Mouse (Mus musculus) thymus, postnatal 4 days (tissue): Measurements from ENCODE around the gene Gm21983.

ENCODE experiments used
- DNase-seq: peaks from one replicate; pipeline ENCODE4 v3.0.0; 2021

Gene Gm21983

DNA sequence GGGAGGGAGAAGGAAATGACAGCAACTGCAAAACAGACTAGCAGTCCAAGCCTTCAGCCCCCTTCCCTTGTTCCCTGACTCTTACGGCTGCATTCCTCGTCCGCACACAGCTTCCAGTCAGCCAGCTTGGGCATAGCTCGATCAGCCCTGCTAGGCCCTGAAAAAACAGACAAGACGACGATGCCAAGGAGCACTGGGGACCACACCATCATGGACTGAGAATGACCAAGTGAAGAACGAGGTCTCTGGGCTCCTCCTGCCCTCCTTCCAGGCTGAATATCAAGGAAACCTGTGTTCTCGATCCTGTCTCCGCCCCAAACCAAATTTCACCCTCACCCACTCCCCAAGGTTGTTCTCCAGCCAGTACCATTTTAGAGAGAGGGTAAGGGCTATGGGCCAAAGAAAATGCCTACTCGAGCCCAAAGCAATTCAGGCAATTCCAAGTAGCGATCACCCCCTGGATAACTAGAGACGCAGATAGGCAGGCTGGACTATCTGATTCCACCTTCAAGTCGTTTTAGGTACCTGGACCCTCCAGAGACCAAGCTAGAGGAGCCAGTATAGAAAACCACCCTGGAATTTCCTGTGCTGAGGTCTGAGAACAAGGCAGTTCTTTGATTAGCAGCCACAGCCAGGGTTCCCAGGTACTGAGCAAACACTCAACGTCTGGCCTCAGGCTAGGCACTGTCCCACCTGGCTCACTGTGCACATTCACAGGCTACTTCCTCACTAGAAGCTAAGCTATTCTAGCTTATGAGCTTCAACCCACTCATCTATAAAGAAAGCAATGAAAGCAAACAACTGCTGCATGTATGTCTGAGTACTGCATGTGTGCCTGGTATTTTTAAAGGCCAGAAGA lies at the start of gene Gm21983, which contains the start of gene Mia:
Gene Gm21983 (minus strand): TSS at position 250 of the 859 bp plus-strand sequence.
Gene Mia (minus strand): TSS at position 321 of the 859 bp plus-strand sequence.
- DNase-seq = no peak

GRCm38 (mm10) chr7:27228865-27229264 lies 48.0 kb upstream of the Gm21983 start:
- no peak for DNase-seq

DNA sequence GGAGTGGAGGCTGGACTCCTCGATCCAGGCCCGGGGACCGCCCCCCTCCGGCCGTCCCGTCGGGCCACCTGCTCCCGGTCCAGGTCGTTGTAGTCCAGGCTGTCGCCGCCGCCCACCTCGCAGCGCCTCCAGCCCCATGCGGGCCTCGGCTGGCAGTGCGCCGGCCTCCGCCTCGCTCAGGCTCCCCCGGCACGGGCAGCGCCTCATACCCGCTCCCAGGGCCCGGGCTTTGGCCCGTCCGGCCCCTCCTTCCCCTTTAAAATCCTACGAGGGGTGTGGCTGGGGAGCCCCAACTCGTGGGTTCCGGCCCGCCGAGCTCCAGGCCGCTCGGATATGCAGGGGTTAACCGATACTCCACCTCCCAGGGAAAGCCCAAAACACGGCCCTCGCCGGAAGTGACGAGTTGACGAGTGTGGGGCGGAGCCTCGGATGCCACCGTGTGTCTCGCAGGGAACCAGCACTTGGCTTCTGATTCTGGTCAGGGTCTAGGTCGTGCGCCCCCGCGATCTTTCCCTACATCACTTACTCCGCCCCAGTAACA lies 47.5 kb upstream of the Gm21983 start, which contains the start of gene Itpkc:
Gene Itpkc (minus strand): TSS at position 381 of the 541 bp plus-strand sequence.
- peak; percentile 91 for DNase-seq

GRCm38 (mm10) chr7:27227676-27228075 lies 46.8 kb upstream of the Gm21983 start:
- DNase-seq = no peak

DNA sequence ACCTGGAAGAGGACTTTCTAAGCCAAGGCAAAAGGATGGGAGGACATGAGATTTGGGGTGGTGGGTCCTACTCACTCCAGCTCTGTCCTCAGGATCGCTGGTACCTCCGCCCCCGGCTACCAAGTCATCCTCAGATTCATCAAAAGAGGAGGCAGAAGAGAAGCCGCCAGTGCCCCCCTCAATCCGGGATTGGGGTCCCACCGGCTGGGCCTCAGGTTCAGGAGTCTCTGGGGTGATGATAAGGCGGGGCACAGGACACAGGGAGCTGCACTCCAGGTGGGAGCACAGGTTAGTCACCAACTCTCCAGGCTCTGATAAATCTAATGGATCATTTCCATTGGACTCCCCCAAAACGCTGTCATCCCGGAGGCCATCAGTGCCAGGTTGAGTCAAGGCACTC lies 46.4 kb upstream of the Gm21983 start:
- no peak for DNase-seq

DNA sequence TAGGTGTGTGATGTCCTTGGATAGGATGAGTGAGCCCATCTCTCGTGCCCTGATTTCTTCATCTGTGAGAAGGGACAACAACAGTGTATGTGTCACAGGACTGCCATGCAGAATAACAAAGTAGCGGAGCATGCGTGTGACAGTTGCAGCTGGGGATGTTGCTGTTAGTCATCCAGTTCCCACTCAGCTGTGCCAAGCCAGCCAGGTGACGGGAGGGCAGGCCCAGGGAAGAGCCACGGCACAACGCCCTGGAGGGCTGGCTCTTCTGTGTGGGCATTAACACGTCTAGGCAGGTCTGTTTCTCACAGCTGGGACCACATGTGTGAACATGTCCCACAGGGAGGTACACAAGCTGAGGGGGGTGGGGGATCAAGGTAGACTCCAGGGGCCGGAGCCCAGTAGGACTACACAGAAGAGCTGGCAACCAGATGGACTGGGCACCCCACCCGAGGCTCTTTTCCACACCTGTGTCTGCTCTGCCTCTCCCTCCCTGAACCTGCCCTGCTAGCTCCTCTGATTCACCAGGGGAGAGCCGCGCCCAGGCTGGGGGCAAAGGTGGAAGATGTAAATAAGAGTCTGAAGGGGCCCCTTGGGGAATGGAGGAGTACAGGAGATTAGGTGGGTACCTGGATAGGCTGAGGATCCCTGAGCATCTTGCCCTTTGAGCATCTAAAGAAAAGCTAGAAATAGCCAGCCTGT lies 44.1 kb upstream of the Gm21983 start:
- DNase-seq = no peak

- DNase-seq = no peak
Measured at GRCm38 (mm10) chr7:27222538-27222937, 41.7 kb upstream of the Gm21983 start.

- DNase-seq = no peak
Measured at GRCm38 (mm10) chr7:27221939-27222338, 41.1 kb upstream of the Gm21983 start.

DNA sequence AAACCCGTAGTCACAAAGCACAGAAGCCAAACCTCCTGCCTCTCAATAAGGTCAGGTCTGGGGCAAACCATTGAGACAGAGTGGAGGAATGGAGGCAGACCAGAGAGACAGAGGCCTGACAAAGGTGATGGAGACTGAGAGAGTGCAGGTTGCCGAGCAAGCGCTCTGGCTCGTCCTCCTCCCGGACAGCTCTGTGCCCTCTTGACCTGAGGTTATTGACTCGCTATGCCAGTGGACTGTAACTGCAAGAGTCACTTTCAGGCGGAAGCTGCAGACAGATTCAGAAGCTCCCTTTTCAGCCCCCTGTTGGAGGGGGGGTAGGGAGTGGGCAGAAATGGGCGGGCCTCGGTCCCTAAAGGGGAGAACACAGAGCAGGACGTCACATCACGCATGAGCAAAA lies 39.1 kb upstream of the Gm21983 start:
- no peak for DNase-seq

GRCm38 (mm10) chr7:27218586-27218985 lies 37.7 kb upstream of the Gm21983 start:
- DNase-seq = no peak

GRCm38 (mm10) chr7:27212626-27213025 lies 31.7 kb upstream of the Gm21983 start:
- no peak for DNase-seq

DNA sequence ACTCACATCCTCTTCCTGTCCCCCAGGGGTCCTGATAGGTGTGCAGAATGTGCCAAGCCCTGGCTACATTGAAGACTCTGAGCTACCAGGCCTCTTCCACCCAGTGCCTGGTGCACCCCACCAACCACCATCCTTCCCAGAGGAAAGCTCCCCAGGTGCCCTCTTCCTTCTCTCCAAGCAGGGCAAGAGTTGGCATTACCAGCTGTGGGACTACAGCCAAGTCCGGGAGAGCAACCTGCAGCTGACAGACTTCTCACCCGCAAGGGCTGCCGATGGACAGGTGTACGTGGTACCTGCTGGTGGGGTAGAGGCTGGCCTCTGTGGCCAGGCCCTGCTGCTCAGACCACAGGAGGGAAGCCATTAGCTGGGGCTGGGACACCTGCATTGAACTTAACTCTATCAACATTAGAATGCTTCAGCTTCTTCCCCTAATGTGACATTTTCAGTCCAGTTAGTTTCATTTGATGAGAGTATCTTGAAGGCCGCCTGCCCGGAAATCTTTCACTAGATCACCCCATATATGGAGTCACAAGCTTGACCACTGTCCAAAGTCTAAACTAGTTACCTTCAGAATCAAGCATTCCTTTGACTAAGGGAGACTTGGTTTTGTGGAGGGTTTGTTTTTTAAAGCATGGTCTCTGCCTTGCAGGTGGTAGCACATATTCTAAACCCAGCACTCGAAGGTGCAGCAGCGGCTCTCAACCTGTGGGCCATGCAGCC lies 23.0 kb upstream of the Gm21983 start:
- no peak for DNase-seq

DNA sequence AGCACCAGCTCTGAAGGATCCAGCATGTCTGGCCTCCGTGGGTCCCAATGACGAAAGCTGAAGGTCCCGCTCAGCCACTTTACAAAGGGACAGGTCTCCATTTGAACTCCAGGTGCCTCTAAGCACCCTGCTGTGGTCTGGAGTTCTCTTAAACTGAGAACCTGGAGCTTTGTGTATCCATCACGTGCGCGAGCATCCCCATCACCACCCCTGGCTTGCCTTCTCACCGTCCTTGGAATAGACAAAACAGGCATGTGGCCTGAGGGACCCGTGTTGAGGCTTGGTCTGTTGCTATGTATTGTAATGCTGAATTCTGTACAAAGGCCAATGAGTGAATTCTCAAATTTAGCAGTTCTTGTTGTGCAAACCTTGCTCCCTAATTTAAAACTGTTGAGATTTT lies 17.9 kb upstream of the Gm21983 start:
- no peak for DNase-seq

DNA sequence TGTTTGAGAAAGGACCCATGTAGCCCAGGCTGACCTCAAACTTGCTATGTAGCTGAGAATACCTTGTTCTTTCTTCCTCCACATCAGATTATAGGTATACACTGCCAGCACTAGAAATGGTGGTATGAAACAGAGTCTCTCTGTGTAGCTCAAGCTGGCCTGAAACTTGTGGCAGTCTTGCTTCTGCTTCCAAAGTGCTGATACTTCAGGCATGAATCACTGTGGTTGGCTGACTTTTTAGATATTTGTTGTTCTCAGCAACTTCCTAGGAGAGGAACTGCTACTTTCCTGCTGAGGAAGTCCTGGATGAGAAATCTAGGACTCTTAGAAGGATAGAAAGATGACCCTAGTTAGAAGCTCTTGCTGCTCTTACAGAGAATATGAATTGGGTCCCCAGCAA lies 17.5 kb upstream of the Gm21983 start:
- DNase-seq = no peak

- DNase-seq = no peak
Measured at GRCm38 (mm10) chr7:27197634-27198033, 16.7 kb upstream of the Gm21983 start.

- no peak for DNase-seq
Measured at GRCm38 (mm10) chr7:27197136-27197535, 16.2 kb upstream of the Gm21983 start.

DNA sequence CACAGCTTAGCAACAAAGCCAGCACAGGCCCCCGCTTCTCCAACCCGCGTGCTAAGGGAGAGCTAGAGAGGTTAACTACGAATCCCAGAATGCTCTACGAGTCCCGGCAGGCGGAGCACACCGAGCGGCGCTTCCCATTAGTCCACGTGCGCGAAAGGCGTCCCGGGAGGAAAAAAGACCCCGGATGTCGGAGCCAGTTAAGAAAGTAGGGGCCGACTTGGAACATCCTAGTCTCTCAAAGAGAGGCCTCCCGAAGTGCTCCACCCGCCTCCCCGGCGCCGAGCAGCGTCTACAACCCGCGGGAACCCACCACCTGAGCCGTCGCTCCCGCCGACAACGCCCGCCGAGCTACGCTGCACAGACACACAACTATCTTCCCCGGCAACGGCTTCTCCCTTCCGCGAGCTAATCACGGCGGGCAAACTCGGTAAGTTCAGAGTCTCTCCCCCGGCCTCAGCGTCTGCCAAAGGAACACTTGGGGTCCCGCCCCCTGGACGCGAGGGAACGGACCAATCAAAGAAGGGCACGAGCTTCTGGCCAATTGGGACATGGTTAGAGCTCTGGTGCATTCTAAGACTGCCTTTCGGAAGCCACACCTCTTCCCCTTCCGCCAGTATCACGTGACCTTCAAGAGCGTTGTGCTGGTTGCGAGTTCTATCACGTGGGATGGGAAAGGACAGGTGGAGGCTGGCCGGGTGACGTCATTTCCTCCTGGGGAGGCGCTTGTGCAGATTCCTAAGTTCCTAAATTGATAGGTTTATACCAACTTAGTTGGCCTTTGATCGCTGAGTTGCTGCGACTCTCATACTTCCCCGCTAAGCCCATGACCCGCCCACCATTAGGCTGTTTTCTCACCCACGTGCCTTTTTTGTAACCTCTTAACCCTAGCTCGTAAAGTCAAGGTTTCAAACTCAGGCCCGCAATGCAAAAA lies 15.1 kb upstream of the Gm21983 start, which contains the start of the genes BC024978 and Snrpa:
Gene BC024978 (plus strand): TSS at position 101 of the 931 bp plus-strand sequence.
Gene Snrpa (minus strand): TSS at position 591 of the 931 bp plus-strand sequence.
- peak; percentile 94 for DNase-seq

DNA sequence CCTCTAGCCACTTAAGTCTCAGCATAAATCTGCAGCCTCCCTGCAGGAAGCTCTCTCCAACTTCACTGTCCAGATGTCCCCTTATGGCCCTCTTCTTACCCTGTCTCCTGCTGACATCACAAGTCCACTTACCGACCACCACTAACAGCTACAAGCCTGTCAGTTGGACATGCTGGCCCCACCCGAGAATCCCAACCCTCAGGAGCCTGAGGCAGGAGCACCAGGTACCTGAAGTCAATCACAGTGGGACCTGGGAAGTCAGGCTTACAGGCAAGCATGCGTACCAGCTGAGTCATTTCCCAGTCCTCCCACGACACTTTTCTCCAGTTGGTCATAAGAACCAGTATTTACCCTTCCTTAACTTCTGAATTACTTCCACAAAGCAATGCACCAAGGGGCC lies 12.8 kb upstream of the Gm21983 start:
- DNase-seq = no peak

DNA sequence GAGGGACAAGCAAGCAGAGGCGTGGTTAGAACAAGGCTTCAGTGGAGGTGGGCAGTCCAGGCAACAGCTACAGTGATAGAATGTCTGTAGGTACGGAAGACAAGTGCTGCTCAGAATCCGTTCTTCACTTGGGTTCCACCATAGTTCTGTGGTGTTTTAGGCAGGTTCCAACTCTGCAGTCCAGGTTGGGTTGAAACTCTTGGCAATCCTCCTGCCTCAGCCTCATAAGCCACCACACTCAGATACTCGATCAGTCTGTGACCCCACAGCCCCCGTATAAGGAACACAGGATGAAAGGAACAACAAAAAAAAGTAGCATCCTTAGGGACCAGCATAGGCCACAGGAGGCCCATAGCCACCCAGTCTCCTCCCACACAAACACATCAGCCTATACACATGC lies 11.5 kb upstream of the Gm21983 start:
- no peak for DNase-seq

GRCm38 (mm10) chr7:27189271-27189931 lies 8.5 kb upstream of the Gm21983 start:
- peak; percentile 37 for DNase-seq

- DNase-seq = no peak
Measured at GRCm38 (mm10) chr7:27185986-27186385, 5.1 kb upstream of the Gm21983 start.
